Mouse (Mus musculus) spleen, adult 2 months (tissue): Measurements from ENCODE around the gene Ctbp1. TPM values are rescaled to one million over a fixed set of nuclear protein-coding genes. Genes with fewer than 3 reads are reported as not detected.

Experiments used
- DNase-seq, 2 experiments: peaks; one replicate each; pipeline versions ENCODE4 v3.0.0 to v3.0.0-alpha.2; 2012 to 2021; ENCODE audit warnings: low spot score in 2 of 2, low read depth in 1 of 2
- H3K27ac ChIP-seq: fragments of 200-500 bp; 2 replicates; pipeline ENCODE4 v1.5.1; 2012; ENCODE audit warnings: low read length, inconsistent platforms; ENCODE audit not compliant: insufficient read depth
- H3K27me3 ChIP-seq: fragments of 200-500 bp; 2 replicates; pipeline ENCODE4 v1.6.1; 2012; ENCODE audit warnings: mild to moderate bottlenecking, moderate library complexity, low read length, inconsistent platforms; ENCODE audit not compliant: control insufficient read depth, insufficient read depth
- H3K36me3 ChIP-seq: fragments of 200-500 bp; 2 replicates; pipeline ENCODE4 v1.6.1; 2012; ENCODE audit warnings: mild to moderate bottlenecking, low read length, inconsistent platforms; ENCODE audit not compliant: control insufficient read depth, insufficient read depth
- H3K4me1 ChIP-seq: fragments of 200-500 bp; 2 replicates; pipeline ENCODE4 v1.6.1; 2011; ENCODE audit warnings: inconsistent platforms; ENCODE audit not compliant: control insufficient read depth, insufficient read depth, insufficient read length
- H3K4me3 ChIP-seq: fragments of 200-500 bp; 2 replicates; pipeline ENCODE4 v1.5.1; 2011; ENCODE audit warnings: mild to moderate bottlenecking, inconsistent platforms; ENCODE audit not compliant: insufficient read depth, insufficient read length; ENCODE audit errors: extremely low read depth
- CTCF ChIP-seq: fragments of 200-500 bp; IDR thresholded peaks from 2 replicates; pipeline ENCODE4 v1.5.1; 2011; ENCODE audit warnings: mild to moderate bottlenecking, inconsistent platforms; ENCODE audit not compliant: insufficient read depth, insufficient read length, insufficient replicate concordance; ENCODE audit errors: extremely low read depth
- POLR2A ChIP-seq: fragments of 200-500 bp; IDR thresholded peaks from 2 replicates; pipeline ENCODE4 v1.6.1; 2011; ENCODE audit warnings: low read depth, low read length, inconsistent platforms
- WGBS: fragments of 180-500 bp; shearing (Covaris S2); methylation state at CpG from one replicate; pipeline ENCODE4 v1.1.7; 2018; 5-methylcytosine and 5-hydroxymethylcytosine counted together
- polyA plus RNA-seq: library from polyadenylated mRNA; depleted of rRNA; stranded (reverse); fragments of >200 nt; gene quantifications from 2 replicates; pipeline ENCODE4 v1.2.3, GENCODE M21; 2012; rRNA removed

Ctbp1 gene
- polyA plus RNA-seq, result 346 and 410 TPM in 2 replicates

- H3K27me3 ChIP-seq, result no peaks in the 10 kb centered on the region
- H3K27ac ChIP-seq, result peak within 1 kb of the TSS; percentile 97
- no peak for TF ChIP-seq CTCF
- TF ChIP-seq POLR2A, result no peak; the same call in 1 of the 2 replicates
- H3K4me1 ChIP-seq, result no peaks in the 10 kb centered on the region; the same call in 1 of the 2 replicates
- WGBS, result under 1% methylated on average over 57 of the region's 57 CpGs
- H3K36me3 ChIP-seq, result no peaks in the 10 kb centered on the region
- peak; percentile 81 to 86 for DNase-seq
- H3K4me3 ChIP-seq, result peak within 1 kb of the TSS; percentile 96
Measured at GRCm38 (mm10) chr5:33274953-33275454, at the start of gene Ctbp1. Gene Ctbp1, minus strand, starts transcription at chr5:33274994.

- H3K27ac ChIP-seq, result no peak overlapping the region
- H3K27me3 ChIP-seq, result no peaks in the 10 kb centered on the region
- no peak for DNase-seq
- TF ChIP-seq CTCF (no peak), POLR2A (no peak)
- no peak overlapping the region for H3K4me3 ChIP-seq
- H3K36me3 ChIP-seq, result no peaks in the 10 kb centered on the region
- no peaks in the 10 kb centered on the region for H3K4me1 ChIP-seq
- WGBS, result 61% methylated on average over 2 of the region's 2 CpGs
Measured at GRCm38 (mm10) chr5:33324491-33324890, 49.7 kb upstream of the Ctbp1 start.

DNA sequence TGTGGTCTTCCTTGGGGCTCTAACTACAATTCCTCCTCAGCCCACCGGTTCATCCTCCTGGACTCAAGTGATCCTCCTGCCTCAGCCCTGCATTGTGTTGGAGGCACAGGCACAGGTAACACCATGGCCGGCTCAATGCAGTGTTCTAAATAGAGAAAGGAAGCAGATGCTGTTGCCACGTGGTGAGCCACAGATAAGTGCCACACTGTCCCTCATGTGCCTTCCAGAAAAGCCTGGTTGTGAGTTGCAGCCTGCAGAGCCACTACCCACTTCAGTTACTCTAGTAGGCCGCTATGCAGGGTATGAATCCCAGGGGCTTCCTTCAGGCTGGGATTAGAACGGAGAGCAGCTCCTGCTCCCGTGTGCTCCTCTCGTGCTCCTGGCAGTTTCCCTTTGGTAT lies 37.4 kb upstream of the Ctbp1 start:
- Histone ChIP-seq H3K4me1 (no peaks in the 10 kb centered on the region; the same call in 1 of the 2 replicates), H3K4me3 (no peak overlapping the region), H3K27ac (no peak overlapping the region), H3K27me3 (no peaks in the 10 kb centered on the region), H3K36me3 (no peaks in the 10 kb centered on the region)
- 80% methylated on average over 7 of the region's 7 CpGs for WGBS
- no peak for DNase-seq
- TF ChIP-seq CTCF (no peak), POLR2A (no peak)

DNA sequence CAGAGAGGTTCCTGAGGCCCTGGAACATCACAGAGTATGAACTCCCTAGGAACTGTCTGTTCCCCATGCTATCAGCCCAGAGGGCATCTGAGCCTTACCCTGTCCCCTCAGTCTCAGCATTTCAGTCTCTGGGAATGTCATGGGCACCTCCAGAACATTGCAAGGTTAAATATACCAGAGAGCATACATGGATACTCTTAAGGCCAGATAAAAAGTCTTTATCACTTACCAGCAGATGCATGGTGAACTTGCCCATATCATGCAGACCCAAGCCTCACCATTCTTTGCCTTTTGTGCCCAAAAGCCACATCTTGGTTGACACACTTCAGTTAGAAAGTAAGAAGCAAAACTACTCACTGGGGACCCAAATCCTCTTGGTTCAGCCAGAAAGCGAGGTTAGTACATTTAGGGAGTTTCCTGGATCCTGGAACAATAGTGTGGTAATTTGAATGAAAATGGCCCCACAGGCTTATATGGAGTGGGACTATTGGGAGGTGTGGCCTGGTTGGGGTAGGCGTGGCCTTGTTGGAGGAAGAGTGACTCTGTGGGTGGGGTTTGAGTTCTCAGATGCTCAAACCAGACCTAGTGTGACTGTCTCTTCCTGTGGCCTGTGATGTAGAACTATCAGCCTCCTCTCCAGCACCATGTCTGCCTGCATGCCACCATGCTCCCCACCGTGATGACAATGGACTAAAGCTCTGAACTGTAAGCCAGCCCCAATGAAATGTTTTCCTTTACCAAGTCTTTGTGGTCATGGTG lies 36.1 kb upstream of the Ctbp1 start:
- WGBS, result 83% methylated on average over 3 of the region's 3 CpGs

DNA sequence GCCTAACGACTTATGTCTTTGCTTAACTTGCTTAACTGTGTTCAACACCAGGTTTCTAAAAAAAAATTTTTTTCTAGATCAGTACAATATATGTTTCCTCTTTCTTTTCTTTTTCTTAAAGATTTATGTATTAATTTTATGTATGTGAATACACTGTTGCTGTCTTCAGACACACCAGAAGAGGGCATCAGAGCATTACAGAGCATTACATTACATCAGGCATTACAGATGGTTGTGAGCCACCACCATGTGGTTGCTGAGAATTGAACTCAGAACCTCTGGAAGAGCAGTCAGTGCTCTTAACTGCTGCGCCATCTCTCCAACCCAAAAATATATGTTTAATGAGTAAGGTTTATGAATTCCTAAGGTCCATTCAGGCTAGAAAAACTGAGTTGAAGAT lies 27.0 kb upstream of the Ctbp1 start:
- Histone ChIP-seq H3K4me3 (no peak overlapping the region), H3K27me3 (no peaks in the 10 kb centered on the region), H3K27ac (no peak overlapping the region), H3K4me1 (peaks cover 5% of the 10 kb centered on the region), H3K36me3 (no peaks in the 10 kb centered on the region)
- no peak for TF ChIP-seq CTCF
- no peak for TF ChIP-seq POLR2A
- DNase-seq, result no peak
- 80% methylated on average over 2 of the region's 2 CpGs for WGBS

More for the DNA sequence above, 36.1 kb upstream of the Ctbp1 start:
- Histone ChIP-seq H3K36me3 (no peaks in the 10 kb centered on the region), H3K4me1 (no peaks in the 10 kb centered on the region; the same call in 1 of the 2 replicates), H3K4me3 (no peak overlapping the region), H3K27ac (no peak overlapping the region), H3K27me3 (no peaks in the 10 kb centered on the region)
- no peak for TF ChIP-seq CTCF
- TF ChIP-seq POLR2A, result no peak
- DNase-seq, result no peak

DNA sequence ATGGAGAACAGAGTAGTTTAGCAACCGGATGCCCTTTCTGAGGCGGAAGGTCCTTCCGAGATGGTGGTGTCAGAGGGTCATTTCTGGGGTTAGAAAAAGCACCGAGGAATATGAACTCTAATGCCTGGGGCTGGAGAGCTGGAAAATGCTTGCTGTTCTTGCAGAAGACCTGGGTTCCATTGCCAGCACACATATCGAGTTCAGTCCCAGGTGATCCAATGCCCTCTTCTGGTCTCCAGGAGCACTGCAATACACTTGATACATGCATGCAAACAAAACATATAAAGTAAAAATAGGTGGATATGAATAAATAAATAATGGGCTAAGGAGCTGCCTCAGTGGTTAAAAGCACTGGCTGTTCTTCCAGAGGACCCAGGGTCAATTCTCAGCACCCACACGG lies 22.4 kb upstream of the Ctbp1 start:
- H3K36me3 ChIP-seq, result no peaks in the 10 kb centered on the region
- no peak overlapping the region for H3K27ac ChIP-seq
- H3K27me3 ChIP-seq, result no peaks in the 10 kb centered on the region
- peak; percentile 12 to 23 for DNase-seq
- no peak overlapping the region for H3K4me3 ChIP-seq
- TF ChIP-seq POLR2A (no peak), CTCF (peak; percentile 34; the same call in 1 of the 2 replicates)
- WGBS, result 62% methylated on average over 6 of the region's 6 CpGs
- peaks cover 2% of the 10 kb centered on the region; the same call in 1 of the 2 replicates for H3K4me1 ChIP-seq
